Mouse (Mus musculus): Measurements from ENCODE around the gene Adamts9. TPM values are rescaled to one million over a fixed set of nuclear protein-coding genes. Genes with fewer than 3 reads are reported as not detected.

Gene Adamts9
- polyA plus RNA-seq, 1 experiment from 2014 or later = 1.8 TPM

DNA sequence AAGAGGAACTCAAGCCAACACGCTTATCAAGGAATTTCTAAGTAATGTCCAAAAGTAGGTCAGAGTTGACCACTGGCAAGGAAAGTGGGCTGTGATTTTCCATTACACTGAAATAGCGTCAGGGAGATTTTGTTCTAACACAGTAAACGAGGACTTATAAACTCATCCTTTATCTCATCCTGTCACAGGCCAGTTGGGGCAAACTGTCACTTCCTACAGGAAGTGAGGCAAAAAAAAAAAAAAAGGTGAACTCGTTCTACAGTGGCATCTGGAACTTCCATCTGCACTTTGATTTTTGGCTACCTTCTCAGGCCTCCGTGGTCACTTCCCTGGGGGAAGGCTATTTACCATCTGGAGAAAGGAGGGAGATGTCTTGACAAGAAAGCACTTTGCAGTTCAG, 68.4 kb downstream of the Adamts9 start:
- Histone ChIP-seq H3K27me3 (no peaks in the 10 kb centered on the region), H3K4me2 (no peak overlapping the region), H3K9me3 (no peaks in the 10 kb centered on the region), H3K27ac (replicated peaks) (no peak overlapping the region), H3K4me1 (replicated peaks) (peaks cover 9% of the 10 kb centered on the region; the same call in 1 of the 2 replicates), H3K9ac (no peak overlapping the region), H3K4me3 (no peak overlapping the region), H3K36me3 (no peaks in the 10 kb centered on the region)
- 73% methylated on average over 5 of the region's 5 CpGs for WGBS
- no peak for ATAC-seq (ENCODE audit: low read depth)

DNA sequence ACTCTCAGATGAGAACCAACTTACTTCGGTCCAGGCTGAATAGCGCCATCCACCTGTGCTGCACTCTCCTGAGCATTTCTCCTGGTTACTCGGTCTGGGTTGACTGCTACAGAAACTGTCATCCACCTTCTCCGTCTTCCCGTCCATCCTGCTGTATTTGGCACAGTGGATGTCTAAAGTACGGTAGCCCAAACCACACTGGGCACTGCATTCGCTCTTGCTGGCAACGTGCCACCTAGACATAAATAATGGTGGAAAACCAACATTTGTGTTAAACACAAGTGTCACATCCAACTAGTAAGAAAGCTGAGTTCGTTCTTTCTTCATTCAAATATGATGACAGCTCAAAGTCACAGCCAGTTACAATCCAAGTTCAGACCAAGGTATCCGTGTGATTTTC, 70.5 kb downstream of the Adamts9 start:
- Histone ChIP-seq H3K9ac (no peak overlapping the region), H3K27ac (replicated peaks) (no peak overlapping the region), H3K4me2 (no peak overlapping the region), H3K9me3 (no peaks in the 10 kb centered on the region), H3K4me3 (no peak overlapping the region), H3K4me1 (replicated peaks) (peaks cover 15% of the 10 kb centered on the region), H3K36me3 (no peaks in the 10 kb centered on the region), H3K27me3 (no peaks in the 10 kb centered on the region)
- WGBS = 75% methylated on average over 10 of the region's 10 CpGs
- ATAC-seq (ENCODE audit: low read depth) = no peak

DNA sequence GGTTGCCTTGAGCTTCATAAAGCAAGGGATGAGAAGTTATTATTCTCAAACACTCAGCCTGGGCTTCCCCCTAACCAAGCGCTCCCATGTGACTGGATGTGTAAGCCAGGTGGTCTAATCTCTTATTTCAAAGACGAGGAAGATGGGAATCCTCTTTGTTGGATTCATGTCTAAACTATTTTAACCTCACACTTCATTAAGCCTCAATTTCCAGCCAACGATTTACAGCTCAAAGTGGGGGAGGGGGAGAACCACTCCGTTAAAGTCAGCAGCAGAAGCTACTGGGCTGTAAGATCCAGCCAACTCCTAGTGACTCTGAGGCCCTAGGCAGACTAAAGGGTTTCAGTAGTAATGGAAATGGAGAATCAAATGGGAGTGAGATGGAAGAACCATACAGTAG, 71.5 kb downstream of the Adamts9 start:
- H3K27me3 ChIP-seq = no peaks in the 10 kb centered on the region
- H3K4me1 ChIP-seq (replicated peaks) = peaks cover 15% of the 10 kb centered on the region
- no peak overlapping the region for H3K9ac ChIP-seq
- no peak for ATAC-seq (ENCODE audit: low read depth)
- no peak overlapping the region for H3K27ac ChIP-seq (replicated peaks)
- WGBS = 33% methylated on average over 4 of the region's 4 CpGs
- H3K9me3 ChIP-seq = no peaks in the 10 kb centered on the region
- H3K36me3 ChIP-seq = no peaks in the 10 kb centered on the region
- no peak overlapping the region for H3K4me3 ChIP-seq
- H3K4me2 ChIP-seq = no peak overlapping the region

DNA sequence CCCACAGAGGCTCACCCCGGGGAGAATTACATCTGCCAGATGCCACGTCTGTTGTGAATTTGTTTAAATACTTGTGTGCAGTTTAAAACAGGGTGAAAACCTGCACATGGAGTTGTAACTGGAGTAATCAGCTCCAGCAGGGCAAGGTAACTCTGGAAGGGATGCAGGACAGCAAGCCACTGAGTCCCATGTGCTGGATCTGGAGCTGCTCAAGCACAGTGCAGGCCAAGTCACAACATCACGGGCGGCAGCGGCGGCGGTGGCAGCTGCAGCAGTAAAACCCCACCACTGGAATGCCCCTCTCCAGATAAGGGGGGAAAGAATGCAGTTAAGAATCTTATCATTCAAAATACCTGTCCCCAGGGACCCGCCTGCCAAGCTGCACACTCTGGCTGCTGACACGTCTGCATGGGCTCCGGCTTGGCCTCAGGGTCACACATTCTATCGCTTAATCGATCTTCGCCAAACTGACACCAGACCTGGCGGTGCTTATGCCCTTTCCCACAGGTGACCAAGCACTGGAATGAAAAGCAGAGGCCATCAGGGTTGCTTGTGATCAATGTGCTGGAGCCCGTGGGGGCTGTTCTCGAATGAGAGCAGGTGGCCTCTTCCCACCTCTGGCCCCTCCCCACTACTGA, 73.6 kb downstream of the Adamts9 start:
- WGBS = 58% methylated on average over 16 of the region's 16 CpGs
- Histone ChIP-seq H3K27me3 (no peaks in the 10 kb centered on the region), H3K27ac (replicated peaks) (no peak overlapping the region), H3K9ac (no peak overlapping the region), H3K9me3 (no peaks in the 10 kb centered on the region), H3K4me2 (no peak overlapping the region), H3K4me3 (no peak overlapping the region), H3K36me3 (no peaks in the 10 kb centered on the region), H3K4me1 (replicated peaks) (peaks cover 15% of the 10 kb centered on the region)
- no peak for ATAC-seq (ENCODE audit: low read depth)

DNA sequence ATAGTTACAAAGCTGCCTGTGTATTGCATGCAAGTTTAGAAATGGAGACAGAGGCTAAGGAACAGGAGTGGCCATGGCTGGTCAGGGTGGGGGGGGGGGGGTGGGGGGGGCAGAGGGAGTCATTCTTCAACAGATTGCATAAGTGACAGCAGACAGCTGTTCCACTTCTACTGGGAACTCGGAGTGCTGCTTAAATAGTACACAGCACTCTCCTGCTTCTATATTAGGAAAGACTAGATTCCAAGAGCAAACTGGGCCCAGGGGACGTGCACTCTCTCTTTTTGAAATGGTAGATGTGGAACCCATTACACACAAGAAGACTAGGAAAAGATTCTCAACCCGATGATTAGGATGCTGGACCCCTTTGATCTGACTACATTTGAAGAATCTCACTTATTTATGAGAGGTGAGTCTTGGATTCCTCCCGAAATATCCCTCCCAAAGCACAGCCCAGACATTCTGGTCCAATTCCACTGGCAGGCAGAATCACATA, 74.2 kb downstream of the Adamts9 start, which contains the start of gene Gm15737:
Gm15737 (plus strand) TSS at position 269 of the 493 bp plus-strand sequence.
- WGBS = 67% methylated on average over 4 of the region's 4 CpGs
- Histone ChIP-seq H3K4me1 (replicated peaks) (peaks cover 15% of the 10 kb centered on the region), H3K27me3 (no peaks in the 10 kb centered on the region), H3K4me3 (no peak within 1 kb of the TSS), H3K9ac (no peak within 1 kb of the TSS), H3K9me3 (no peaks in the 10 kb centered on the region), H3K36me3 (no peaks in the 10 kb centered on the region), H3K4me2 (no peak within 1 kb of the TSS), H3K27ac (replicated peaks) (no peak within 1 kb of the TSS)
- ATAC-seq (ENCODE audit: low read depth) = no peak

DNA sequence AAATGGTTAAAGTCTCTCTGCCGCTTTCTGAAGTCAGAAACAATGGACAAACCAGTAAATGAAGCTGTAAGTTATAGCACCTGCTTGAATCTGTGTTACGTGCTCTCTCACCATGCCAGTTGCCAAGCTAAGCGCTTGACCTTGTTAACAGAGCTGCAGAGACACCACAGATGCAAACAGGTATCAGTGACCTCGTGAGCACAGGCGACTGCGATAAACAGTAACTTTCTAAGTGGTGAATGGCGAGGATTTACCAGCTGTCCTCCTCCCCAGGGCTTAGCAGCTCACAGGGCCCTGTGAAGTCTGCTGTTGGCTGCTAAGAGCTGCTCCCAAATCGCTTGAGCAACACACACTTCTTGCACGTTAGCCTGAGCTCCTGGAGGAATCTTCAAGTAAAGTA, 80.7 kb downstream of the Adamts9 start:
- Histone ChIP-seq H3K9ac (no peak overlapping the region), H3K9me3 (no peaks in the 10 kb centered on the region), H3K27ac (replicated peaks) (no peak overlapping the region), H3K4me1 (replicated peaks) (no peaks in the 10 kb centered on the region), H3K4me2 (no peak overlapping the region), H3K4me3 (no peak overlapping the region), H3K27me3 (no peaks in the 10 kb centered on the region), H3K36me3 (no peaks in the 10 kb centered on the region)
- WGBS = 77% methylated on average over 9 of the region's 9 CpGs
- no peak for ATAC-seq (ENCODE audit: low read depth)

DNA sequence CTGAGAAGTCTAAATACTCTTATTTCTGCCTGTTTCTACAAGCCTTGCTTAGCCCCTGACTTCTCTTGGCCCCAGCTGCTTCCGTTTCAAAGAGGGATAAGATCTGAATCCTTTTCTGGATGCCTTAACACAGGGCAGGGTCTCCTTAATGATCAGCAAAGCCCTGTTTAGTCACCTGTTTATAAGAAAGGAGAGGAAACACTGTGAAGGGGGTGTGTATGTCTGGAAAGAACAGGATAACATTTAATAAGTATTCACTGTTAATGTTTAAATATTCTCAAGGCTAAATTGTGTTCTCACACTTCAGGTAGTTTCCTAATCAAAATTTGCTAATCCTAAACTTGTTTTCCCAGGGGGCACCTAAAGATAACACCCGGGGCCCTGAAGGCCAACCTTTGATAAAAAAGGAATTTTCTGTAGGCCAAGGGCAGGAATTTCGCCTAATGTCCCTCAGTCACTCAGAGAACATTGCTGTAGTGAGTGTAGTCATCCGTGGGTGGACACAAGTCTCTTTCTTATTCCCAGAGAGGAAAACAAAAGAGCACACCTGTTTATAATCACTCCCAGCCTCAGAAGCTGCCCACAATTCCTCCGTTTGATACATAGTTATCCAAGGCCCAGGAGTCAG, 82.9 kb downstream of the Adamts9 start:
- Histone ChIP-seq H3K27me3 (no peaks in the 10 kb centered on the region), H3K36me3 (no peaks in the 10 kb centered on the region), H3K4me3 (no peak overlapping the region), H3K4me1 (replicated peaks) (no peaks in the 10 kb centered on the region), H3K27ac (replicated peaks) (no peak overlapping the region), H3K9ac (no peak overlapping the region), H3K9me3 (no peaks in the 10 kb centered on the region), H3K4me2 (no peak overlapping the region)
- ATAC-seq (ENCODE audit: low read depth) = no peak
- WGBS = 83% methylated on average over 5 of the region's 5 CpGs

DNA sequence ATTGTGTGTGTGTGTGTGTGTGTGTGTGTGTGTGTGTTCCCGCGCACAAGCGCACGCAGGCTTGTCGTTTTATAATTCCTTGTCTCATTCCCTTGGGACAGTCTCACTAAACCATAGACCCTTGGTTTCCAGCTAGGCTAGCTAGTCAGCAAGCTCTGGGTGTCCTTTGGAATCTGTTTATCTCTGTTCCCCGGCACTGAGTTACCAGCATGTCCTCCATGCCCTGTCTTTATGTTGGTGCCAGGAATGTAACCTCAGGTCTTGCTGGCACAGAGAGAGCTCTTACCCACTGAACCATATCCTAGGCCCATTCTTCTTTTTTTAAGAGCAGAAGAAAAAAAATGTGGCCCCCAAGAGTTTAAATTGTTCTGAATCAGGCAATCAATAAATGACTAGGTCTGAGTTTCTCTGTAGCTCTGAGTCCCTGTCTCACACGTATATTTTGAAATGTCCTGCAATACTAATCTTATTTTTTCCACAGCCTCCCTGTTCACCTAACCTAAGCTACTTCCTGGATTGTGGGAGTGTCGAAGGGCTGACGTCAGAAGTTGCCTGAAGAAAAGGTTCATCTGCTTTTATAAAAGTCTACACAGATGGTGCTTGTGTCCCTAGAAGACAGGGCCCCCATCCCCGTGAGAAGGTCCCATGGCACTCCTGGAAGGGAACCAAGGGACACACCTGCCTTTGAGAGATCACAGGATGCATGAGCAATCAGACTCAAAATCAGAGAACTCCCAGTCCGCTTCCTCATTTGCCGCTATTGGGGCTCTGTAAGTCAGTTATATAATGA, 84.4 kb downstream of the Adamts9 start:
- Histone ChIP-seq H3K27me3 (no peaks in the 10 kb centered on the region), H3K27ac (replicated peaks) (no peak overlapping the region), H3K4me3 (no peak overlapping the region), H3K4me1 (replicated peaks) (no peaks in the 10 kb centered on the region), H3K9me3 (no peaks in the 10 kb centered on the region), H3K4me2 (no peak overlapping the region), H3K36me3 (no peaks in the 10 kb centered on the region), H3K9ac (no peak overlapping the region)
- WGBS = 84% methylated on average over 12 of the region's 12 CpGs
- ATAC-seq (ENCODE audit: low read depth) = no peak

DNA sequence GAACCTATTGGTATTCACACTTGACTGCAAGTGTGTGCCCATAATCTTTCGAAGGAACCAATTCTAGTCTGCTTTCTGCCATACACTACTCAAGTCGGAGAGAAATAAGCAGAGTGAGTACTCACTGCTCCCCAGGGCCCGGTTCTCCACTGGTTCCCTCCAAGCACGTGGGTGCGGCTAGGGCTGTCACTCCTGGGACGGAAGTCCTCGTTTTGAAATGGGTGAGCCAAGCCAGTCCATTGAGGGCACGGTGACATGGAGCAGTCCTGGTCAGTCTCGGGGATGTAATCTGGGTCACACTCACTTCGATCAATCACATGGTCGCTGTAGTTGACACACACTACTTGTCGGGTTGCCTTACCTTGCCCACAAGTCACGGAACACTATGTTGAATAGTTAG, 85.5 kb downstream of the Adamts9 start:
- H3K4me2 ChIP-seq = no peak overlapping the region
- no peak overlapping the region for H3K4me3 ChIP-seq
- H3K27ac ChIP-seq (replicated peaks) = no peak overlapping the region
- H3K9ac ChIP-seq = no peak overlapping the region
- H3K27me3 ChIP-seq = no peaks in the 10 kb centered on the region
- no peaks in the 10 kb centered on the region for H3K36me3 ChIP-seq
- WGBS = 90% methylated on average over 13 of the region's 13 CpGs
- ATAC-seq (ENCODE audit: low read depth) = no peak
- H3K4me1 ChIP-seq (replicated peaks) = no peaks in the 10 kb centered on the region
- H3K9me3 ChIP-seq = no peaks in the 10 kb centered on the region

DNA sequence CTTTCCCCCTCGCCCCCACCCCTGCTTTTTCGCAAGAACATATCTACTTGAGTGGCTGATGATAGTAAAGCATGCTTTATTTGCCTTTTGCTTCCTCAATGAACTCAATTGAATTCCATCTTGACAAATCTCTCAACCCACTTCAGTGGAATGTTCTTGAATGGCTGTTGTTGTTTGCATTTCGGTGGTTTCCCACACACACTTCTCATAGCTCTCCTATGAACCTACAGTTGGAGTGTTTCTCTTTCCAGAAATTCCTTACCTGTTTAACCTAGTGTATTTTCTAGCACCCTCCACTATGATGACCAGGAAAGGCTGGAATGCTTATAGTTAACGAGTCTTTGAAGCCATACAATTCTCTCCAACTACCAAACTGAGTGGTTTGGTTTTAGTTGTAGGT, 88.4 kb downstream of the Adamts9 start:
- no peak overlapping the region for H3K27ac ChIP-seq (replicated peaks)
- no peak overlapping the region for H3K4me3 ChIP-seq
- H3K9ac ChIP-seq = no peak overlapping the region
- H3K4me2 ChIP-seq = no peak overlapping the region
- no peaks in the 10 kb centered on the region for H3K27me3 ChIP-seq
- no peaks in the 10 kb centered on the region for H3K36me3 ChIP-seq
- ATAC-seq (ENCODE audit: low read depth) = no peak
- no peaks in the 10 kb centered on the region for H3K9me3 ChIP-seq
- WGBS = 90% methylated on average over 4 of the region's 4 CpGs
- peaks cover 7% of the 10 kb centered on the region for H3K4me1 ChIP-seq (replicated peaks)

DNA sequence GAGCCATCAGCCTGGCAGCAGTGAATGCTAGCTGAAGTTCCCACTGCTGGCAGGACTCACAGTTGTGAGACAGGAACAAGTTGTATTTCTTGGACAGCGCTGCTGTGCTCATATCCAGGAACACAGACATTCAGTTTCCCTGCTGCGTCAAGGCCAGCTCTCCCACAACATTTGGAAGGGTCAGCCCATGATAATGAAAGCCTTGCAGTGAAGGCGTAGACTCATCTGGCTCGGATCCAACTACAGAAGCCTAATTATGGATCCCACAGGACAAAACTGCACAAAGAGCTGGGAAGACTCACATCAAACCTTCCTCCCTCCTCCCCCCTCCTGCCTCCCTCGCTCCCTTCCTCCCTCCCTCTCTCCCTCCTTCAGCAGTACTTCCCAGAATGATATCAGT, 93.0 kb downstream of the Adamts9 start:
- H3K27me3 ChIP-seq = no peaks in the 10 kb centered on the region

DNA sequence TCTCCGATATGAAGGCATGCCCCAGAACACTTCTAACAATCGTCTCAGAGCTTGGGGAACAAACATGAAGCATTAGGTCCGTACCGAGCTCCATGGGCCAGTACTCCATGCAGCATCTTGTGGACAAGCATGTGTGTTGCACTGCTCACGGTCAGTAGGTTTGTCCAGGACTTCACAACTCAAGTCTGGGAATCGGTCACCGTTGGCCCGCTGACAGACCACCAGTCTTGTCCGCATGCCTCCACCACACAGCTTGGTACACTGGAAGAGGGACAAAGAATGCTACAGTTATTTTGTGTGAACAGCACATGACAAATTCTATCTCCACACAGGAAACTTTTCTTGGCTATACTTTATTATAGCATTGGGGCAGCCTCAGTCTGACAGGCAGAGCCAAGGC, 94.1 kb downstream of the Adamts9 start:
- H3K36me3 ChIP-seq = no peaks in the 10 kb centered on the region
- no peak overlapping the region for H3K4me3 ChIP-seq
- WGBS = 93% methylated on average over 9 of the region's 9 CpGs
- no peak overlapping the region for H3K27ac ChIP-seq (replicated peaks)
- peaks cover 7% of the 10 kb centered on the region for H3K4me1 ChIP-seq (replicated peaks)
- ATAC-seq (ENCODE audit: low read depth) = no peak
- H3K27me3 ChIP-seq = no peaks in the 10 kb centered on the region
- no peaks in the 10 kb centered on the region for H3K9me3 ChIP-seq
- H3K4me2 ChIP-seq = no peak overlapping the region
- no peak overlapping the region for H3K9ac ChIP-seq

More for the DNA sequence above, 93.0 kb downstream of the Adamts9 start:
- H3K9me3 ChIP-seq = no peaks in the 10 kb centered on the region
- H3K36me3 ChIP-seq = no peaks in the 10 kb centered on the region
- no peak overlapping the region for H3K4me2 ChIP-seq
- peaks cover 7% of the 10 kb centered on the region for H3K4me1 ChIP-seq (replicated peaks)
- ATAC-seq (ENCODE audit: low read depth) = peak; percentile 63
- no peak overlapping the region for H3K27ac ChIP-seq (replicated peaks)
- WGBS = 20% methylated on average over 5 of the region's 5 CpGs
- no peak overlapping the region for H3K4me3 ChIP-seq
- H3K9ac ChIP-seq = no peak overlapping the region

Data from neural tube, embryonic 13.5 days (tissue).